Mouse (Mus musculus) spleen, adult 2 months (tissue): ENCODE data around the gene Stk39.

Source experiments
- CTCF ChIP-seq: fragments of 200-500 bp; IDR thresholded peaks from 2 replicates; pipeline ENCODE4 v1.5.1; 2011; ENCODE audit warnings: mild to moderate bottlenecking, inconsistent platforms; ENCODE audit not compliant: insufficient read depth, insufficient read length, insufficient replicate concordance; ENCODE audit errors: extremely low read depth
- POLR2A ChIP-seq: fragments of 200-500 bp; IDR thresholded peaks from 2 replicates; pipeline ENCODE4 v1.6.1; 2011; ENCODE audit warnings: low read depth, low read length, inconsistent platforms

DNA sequence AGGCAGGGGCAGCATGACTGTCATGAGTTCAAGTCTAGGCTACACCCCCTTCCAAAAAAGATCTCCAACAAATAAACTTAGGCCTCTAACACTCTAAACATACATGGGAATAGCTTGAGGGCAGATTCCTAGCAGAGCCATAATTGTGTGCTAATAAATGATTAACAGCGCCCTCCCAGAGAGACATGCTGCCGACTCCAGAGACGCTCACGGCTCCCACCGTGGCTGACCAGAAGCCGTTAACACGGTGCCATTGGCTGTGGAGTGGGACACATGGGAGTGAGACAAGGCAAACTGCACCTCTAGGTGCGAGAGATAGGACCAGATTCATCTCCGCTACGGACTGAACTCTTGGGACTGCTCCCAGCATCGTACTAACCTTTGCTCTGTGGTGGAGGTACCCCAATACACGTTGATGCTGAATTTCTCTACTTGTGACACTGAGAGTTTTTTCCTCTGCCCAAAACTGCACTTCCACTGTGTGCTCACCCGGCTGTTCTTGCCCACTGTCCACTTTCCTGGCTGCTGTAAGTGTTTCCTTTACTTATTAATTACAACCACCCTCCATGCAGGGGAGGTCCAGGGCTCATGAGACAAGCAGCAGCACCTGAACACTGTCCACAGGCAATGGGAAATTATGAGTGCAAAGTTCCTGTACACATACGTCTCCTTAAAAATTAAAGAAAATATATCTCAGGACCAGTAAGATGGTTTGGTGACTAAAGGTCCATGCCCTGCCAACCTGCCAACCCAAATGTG lies 84.1 kb downstream of the Stk39 start:
- TF ChIP-seq CTCF (no peak), POLR2A (no peak)
